Mouse (Mus musculus) stomach, postnatal 0 days (tissue): Measurements from ENCODE around the gene Rxfp2. TPM values are rescaled to one million over a fixed set of nuclear protein-coding genes. Genes with fewer than 3 reads are reported as not detected.

Experiments
- ATAC-seq: fragments of 200-750 bp; cut with Nextera tagmentation; 2 replicates; pipeline ENCODE4 v1.8.0; 2017; ENCODE audit not compliant: low FRiP score, low TSS enrichment
- DNase-seq: peaks from one replicate; pipeline ENCODE4 v3.0.0-alpha.2; 2016; ENCODE audit warnings: low spot score
- H3K27ac ChIP-seq: fragments of 300-500 bp; sonication (generic); replicated peaks from 2 replicates; pipeline ENCODE4 v1.5.1; 2014; ENCODE audit warnings: mild to moderate bottlenecking, control low read depth
- H3K27me3 ChIP-seq: fragments of 300-500 bp; sonication (generic); 2 replicates; pipeline ENCODE4 v1.6.1; 2014; ENCODE audit warnings: low read length; ENCODE audit not compliant: control insufficient read depth, insufficient read depth
- H3K36me3 ChIP-seq: fragments of 300-500 bp; sonication (generic); 2 replicates; pipeline ENCODE4 v1.6.1; 2014; ENCODE audit warnings: low read length, mixed read lengths; ENCODE audit not compliant: control insufficient read depth, insufficient read depth
- H3K4me1 ChIP-seq: fragments of 300-500 bp; sonication (generic); replicated peaks from 2 replicates; pipeline ENCODE4 v1.6.1; 2014; ENCODE audit warnings: antibody characterized with exemption; ENCODE audit not compliant: control insufficient read depth, insufficient read depth
- H3K4me2 ChIP-seq: fragments of 300-500 bp; sonication (generic); replicated peaks from 2 replicates; pipeline ENCODE4 v1.6.1; 2014; ENCODE audit warnings: low read depth, mild to moderate bottlenecking, control low read depth, moderate library complexity
- H3K4me3 ChIP-seq: fragments of 300-500 bp; sonication (generic); 2 replicates; pipeline ENCODE4 v1.5.1; 2014; ENCODE audit warnings: low read depth, low read length, control low read depth
- H3K9ac ChIP-seq: fragments of 300-500 bp; sonication (generic); 2 replicates; pipeline ENCODE4 v1.6.1; 2014; ENCODE audit warnings: mild to moderate bottlenecking, low read length, control low read depth, mixed read lengths
- H3K9me3 ChIP-seq: fragments of 300-500 bp; sonication (generic); 2 replicates; pipeline ENCODE4 v1.6.1; 2016; ENCODE audit warnings: low read length; ENCODE audit not compliant: control insufficient read depth
- CTCF ChIP-seq: IDR thresholded peaks from 2 replicates; pipeline ENCODE4 v1.5.1; 2016; ENCODE audit warnings: antibody characterized with exemption, low read depth, mild to moderate bottlenecking, moderate library complexity
- EP300 ChIP-seq: optimal IDR thresholded peaks from 2 replicates; pipeline ENCODE3; 2016; ENCODE audit warnings: antibody characterized with exemption
- WGBS: fragments of 180-500 bp; shearing (Covaris S2); extraction: QIAGEN DNeasy Blood & Tissue Kit; methylation state at CpG from one replicate; pipeline ENCODE4 v1.1.7; 2014; 5-methylcytosine and 5-hydroxymethylcytosine counted together
- polyA plus RNA-seq: library from polyadenylated mRNA; unstranded; fragments of >200 nt; fragmentation: Nextera tagmentation; extraction: Ambion mirVana; gene quantifications from 2 replicates; pipeline ENCODE4 v1.2.1, GENCODE M21; 2015

The Rxfp2 gene
- polyA plus RNA-seq, 1 experiment from 2014 or later = 0.06 TPM

DNA sequence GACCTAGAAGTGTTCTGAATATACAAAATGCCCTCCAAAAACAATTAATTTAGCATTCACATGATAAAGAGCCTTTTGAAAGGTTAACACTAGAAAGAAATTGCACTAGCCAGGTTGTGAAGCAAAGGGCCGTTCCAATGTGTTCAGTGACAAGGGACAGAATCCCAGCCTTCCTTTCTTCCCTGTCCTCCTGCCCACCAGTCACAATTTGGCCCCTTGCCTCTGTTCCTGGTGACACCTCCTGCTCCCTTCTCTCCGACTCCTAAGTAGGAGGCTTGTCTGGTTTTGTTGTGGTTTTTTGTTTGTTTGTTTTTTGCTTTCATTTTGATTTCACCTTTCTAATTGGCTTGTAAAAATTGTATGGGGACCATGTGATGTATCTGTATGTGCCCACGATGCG lies 3.3 kb downstream of the Rxfp2 start:
- Histone ChIP-seq H3K9ac (no peak overlapping the region), H3K27me3 (no peaks in the 10 kb centered on the region), H3K4me1 (no peaks in the 10 kb centered on the region), H3K4me3 (no peak overlapping the region), H3K9me3 (no peaks in the 10 kb centered on the region), H3K4me2 (no peak overlapping the region), H3K36me3 (no peaks in the 10 kb centered on the region), H3K27ac (no peak overlapping the region)
- DNase-seq (no peak), ATAC-seq (no peak)
- 69% methylated on average over 4 of the region's 4 CpGs for WGBS
- TF ChIP-seq CTCF (no peak), EP300 (no peak)

DNA sequence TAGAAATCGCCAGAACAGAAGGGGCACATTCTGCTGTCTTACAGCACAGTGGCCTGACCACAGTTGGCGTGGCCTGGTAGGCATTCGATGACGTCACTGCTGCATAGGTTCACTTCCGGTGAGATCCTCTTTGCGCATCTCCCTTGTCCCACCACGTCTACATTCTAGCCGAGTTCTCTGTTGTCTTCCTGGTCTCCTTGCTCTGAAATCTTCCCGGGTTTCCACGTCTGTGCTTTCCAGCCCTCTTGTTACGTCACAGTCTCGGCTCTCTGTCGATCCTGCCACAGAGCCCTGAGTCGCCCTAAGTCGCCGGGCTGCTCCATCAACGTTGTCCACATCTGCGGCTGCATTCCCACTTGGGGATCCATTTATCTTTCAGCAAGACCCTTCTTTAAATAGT lies 4.1 kb downstream of the Rxfp2 start:
- no peak for ATAC-seq
- DNase-seq = no peak
- 80% methylated on average over 18 of the region's 18 CpGs for WGBS
- TF ChIP-seq CTCF = no peak
- no peak for TF ChIP-seq EP300
- Histone ChIP-seq H3K4me1 (no peaks in the 10 kb centered on the region), H3K36me3 (no peaks in the 10 kb centered on the region), H3K4me2 (no peak overlapping the region), H3K27ac (no peak overlapping the region), H3K27me3 (no peaks in the 10 kb centered on the region), H3K9ac (no peak overlapping the region), H3K4me3 (no peak overlapping the region), H3K9me3 (no peaks in the 10 kb centered on the region)

DNA sequence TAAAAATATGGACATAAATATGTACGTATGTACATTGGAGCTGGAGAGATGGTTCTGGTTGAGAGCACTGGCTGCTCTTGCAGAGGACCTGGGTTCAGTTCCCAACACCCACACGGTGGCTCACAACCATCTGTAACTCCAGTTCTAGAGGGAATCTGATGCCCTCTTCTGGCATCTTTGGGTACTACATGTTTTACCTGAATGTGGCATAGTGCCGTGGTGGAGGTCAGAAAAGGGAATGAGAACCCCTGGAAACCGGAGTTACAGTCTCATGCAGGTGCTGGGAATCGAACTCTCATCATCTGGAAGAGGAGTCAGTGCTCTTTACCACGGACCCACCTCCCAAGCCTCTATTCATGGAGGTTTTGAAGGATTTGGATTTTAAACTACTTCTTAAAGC lies 5.0 kb downstream of the Rxfp2 start:
- Histone ChIP-seq H3K27ac (no peak overlapping the region), H3K36me3 (no peaks in the 10 kb centered on the region), H3K4me1 (no peaks in the 10 kb centered on the region; the same call in 1 of the 2 replicates), H3K9me3 (no peaks in the 10 kb centered on the region), H3K9ac (no peak overlapping the region), H3K27me3 (no peaks in the 10 kb centered on the region), H3K4me2 (no peak overlapping the region), H3K4me3 (no peak overlapping the region)
- DNase-seq = no peak
- 90% methylated on average over 6 of the region's 6 CpGs for WGBS
- TF ChIP-seq CTCF (peak; percentile 39; the same call in 1 of the 2 replicates), EP300 (no peak)
- ATAC-seq = no peak

DNA sequence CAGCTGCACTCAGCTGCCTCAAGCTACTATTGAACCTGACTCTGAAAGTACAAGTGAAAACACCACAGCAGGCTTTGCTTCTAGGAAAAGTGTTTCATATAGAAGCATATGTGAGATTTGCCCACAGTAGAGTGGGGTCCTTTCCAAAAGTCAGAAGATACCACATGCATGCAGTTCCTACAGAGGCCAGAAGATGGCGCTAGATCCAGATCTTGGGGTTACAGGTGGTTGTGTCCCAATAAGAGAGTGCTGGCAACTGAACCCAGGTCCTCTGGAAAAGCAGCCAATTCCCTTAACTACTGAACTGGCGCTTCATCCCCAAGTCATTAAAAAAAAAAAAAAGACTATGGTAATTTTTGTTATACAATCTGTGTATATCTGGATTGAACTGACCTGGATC lies 5.7 kb downstream of the Rxfp2 start:
- ATAC-seq (no peak), DNase-seq (no peak)
- no peak overlapping the region for H3K4me2 ChIP-seq
- TF ChIP-seq EP300 (no peak), CTCF (peak; percentile 40)
- H3K9ac ChIP-seq = no peak overlapping the region
- no peaks in the 10 kb centered on the region for H3K9me3 ChIP-seq
- H3K4me3 ChIP-seq = no peak overlapping the region
- no peaks in the 10 kb centered on the region for H3K27me3 ChIP-seq
- 75% methylated on average over 2 of the region's 2 CpGs for WGBS
- H3K36me3 ChIP-seq = no peaks in the 10 kb centered on the region
- no peak overlapping the region for H3K27ac ChIP-seq
- H3K4me1 ChIP-seq = no peaks in the 10 kb centered on the region; the same call in 1 of the 2 replicates

DNA sequence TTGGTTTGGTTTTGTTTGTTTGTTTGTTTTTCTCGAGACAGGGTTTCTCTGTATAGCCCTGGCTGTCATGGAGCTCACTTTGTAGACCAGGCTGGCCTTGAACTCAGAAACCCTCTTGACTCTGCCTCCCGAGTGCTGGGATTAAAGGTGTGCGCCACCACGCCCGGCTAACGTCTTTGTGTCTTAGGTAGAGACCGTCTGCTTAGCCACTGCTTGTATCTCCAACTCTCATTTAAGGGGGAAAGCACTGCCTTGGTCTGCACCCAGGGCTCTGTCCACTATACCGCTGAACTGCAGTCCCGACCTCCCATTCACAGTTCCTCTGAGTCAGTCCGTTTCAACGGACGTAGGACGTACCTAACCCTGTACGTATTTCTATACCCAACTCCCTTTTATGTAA lies 6.4 kb downstream of the Rxfp2 start:
- no peak overlapping the region for H3K4me3 ChIP-seq
- H3K9ac ChIP-seq = no peak overlapping the region
- H3K4me2 ChIP-seq = no peak overlapping the region
- no peaks in the 10 kb centered on the region for H3K36me3 ChIP-seq
- no peaks in the 10 kb centered on the region; the same call in 1 of the 2 replicates for H3K4me1 ChIP-seq
- no peak overlapping the region for H3K27ac ChIP-seq
- 93% methylated on average over 14 of the region's 14 CpGs for whole genome bisulfite sequencing
- no peaks in the 10 kb centered on the region for H3K9me3 ChIP-seq
- no peak for TF ChIP-seq CTCF
- TF ChIP-seq EP300 = no peak
- ATAC-seq (no peak), DNase-seq (no peak)
- no peaks in the 10 kb centered on the region for H3K27me3 ChIP-seq

DNA sequence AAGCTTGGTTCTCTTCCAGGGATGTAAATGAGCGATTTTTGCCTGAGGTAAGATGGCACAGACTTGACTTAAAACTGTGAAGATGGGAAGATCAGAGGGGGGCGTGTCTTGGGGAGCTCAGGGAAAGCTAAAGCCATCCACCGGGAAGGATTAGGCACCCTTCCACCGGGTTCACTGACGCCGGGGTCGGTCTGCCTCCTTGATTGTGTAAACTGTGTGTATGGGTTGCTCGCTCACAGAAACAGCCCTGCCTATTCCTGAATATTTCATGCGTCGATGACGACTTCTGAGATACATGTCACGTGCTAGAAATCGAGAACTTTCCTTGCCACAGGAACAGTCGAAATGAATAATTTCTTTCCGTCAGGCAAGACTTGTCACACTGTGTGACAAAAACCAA lies 6.9 kb downstream of the Rxfp2 start:
- no peaks in the 10 kb centered on the region for H3K27me3 ChIP-seq
- no peak for TF ChIP-seq EP300
- no peak for TF ChIP-seq CTCF
- no peaks in the 10 kb centered on the region; the same call in 1 of the 2 replicates for H3K4me1 ChIP-seq
- 86% methylated on average over 15 of the region's 15 CpGs for WGBS
- H3K9ac ChIP-seq = no peak overlapping the region
- H3K4me2 ChIP-seq = no peak overlapping the region
- H3K9me3 ChIP-seq = no peaks in the 10 kb centered on the region
- DNase-seq (no peak), ATAC-seq (no peak)
- H3K36me3 ChIP-seq = no peaks in the 10 kb centered on the region
- H3K27ac ChIP-seq = no peak overlapping the region
- H3K4me3 ChIP-seq = no peak overlapping the region
